Mouse (Mus musculus): ENCODE measurements at regions not wholly inside any gene's neighbourhood (a gene's known extent, or its start where the extent isn't known, plus 50 kb on each side); places are given as distances from the start of the nearest gene placed in this dataset.
A peak's percentile ranks its signal among the peaks of the same experiment; 100 is the strongest.

DNA sequence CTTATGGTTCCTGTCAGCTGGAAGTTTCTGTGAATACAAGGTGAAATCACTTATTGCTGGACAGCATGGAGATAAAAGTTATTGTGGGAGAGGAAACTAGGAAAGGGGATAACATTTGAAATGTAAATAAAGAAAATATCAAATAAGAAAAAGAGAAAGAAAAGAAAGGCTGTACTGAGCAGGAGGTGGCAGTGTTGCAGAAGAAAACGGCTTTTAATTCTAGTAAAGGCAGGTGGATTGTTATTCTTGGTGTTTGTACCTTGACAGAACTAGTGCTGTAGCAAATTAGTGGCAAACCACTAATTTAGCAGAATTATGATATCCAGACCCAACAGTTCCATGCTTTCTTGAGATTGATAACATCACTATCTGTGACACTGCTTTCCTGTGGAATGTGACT is 52.6 kb downstream of the Gm10358 start:
- Histone ChIP-seq H3K4me3 (ENCODE audit: low read depth, low read length) (no peak overlapping the region), H3K27ac (ENCODE audit: insufficient read depth, low read length) (no peak overlapping the region), H3K9me3 (replicated peaks; ENCODE audit: control insufficient read depth, insufficient read depth, low read length, poor library complexity, severe bottlenecking) (no peaks in the 10 kb centered on the region), H3K27me3 (ENCODE audit: control insufficient read depth, insufficient read depth, low read length, poor library complexity, severe bottlenecking) (no peaks in the 10 kb centered on the region), H3K9ac (ENCODE audit: low read depth, poor library complexity, severe bottlenecking) (no peak overlapping the region), H3K4me1 (ENCODE audit: control insufficient read depth, insufficient read depth, low read length) (no peaks in the 10 kb centered on the region), H3K36me3 (ENCODE audit: control insufficient read depth, insufficient read depth, low read length, poor library complexity, severe bottlenecking) (no peaks in the 10 kb centered on the region)
- TF ChIP-seq POLR2A (IDR thresholded peaks at IDR 0.05; ENCODE audit: insufficient read depth, low read length) (no peak), CTCF (IDR thresholded peaks at IDR 0.05; ENCODE audit: low read depth, low read length) (no peak), EP300 (IDR thresholded peaks at IDR 0.05; ENCODE audit: insufficient read depth, low read depth, low read length) (no peak)

- H3K4me3 ChIP-seq (ENCODE audit: low read depth, low read length): no peak overlapping the region
- H3K9ac ChIP-seq (ENCODE audit: low read depth, poor library complexity, severe bottlenecking): no peak overlapping the region
- no peak for TF ChIP-seq POLR2A (IDR thresholded peaks at IDR 0.05; ENCODE audit: insufficient read depth, low read length)
- no peak for TF ChIP-seq EP300 (IDR thresholded peaks at IDR 0.05; ENCODE audit: insufficient read depth, low read depth, low read length)
- no peak for TF ChIP-seq CTCF (IDR thresholded peaks at IDR 0.05; ENCODE audit: low read depth, low read length)
- H3K4me1 ChIP-seq (ENCODE audit: control insufficient read depth, insufficient read depth, low read length): no peaks in the 10 kb centered on the region
- no peaks in the 10 kb centered on the region for H3K9me3 ChIP-seq (replicated peaks; ENCODE audit: control insufficient read depth, insufficient read depth, low read length, poor library complexity, severe bottlenecking)
- H3K27ac ChIP-seq (ENCODE audit: insufficient read depth, low read length): no peak overlapping the region
- H3K27me3 ChIP-seq (ENCODE audit: control insufficient read depth, insufficient read depth, low read length, poor library complexity, severe bottlenecking): no peaks in the 10 kb centered on the region
- H3K36me3 ChIP-seq (ENCODE audit: control insufficient read depth, insufficient read depth, low read length, poor library complexity, severe bottlenecking): no peaks in the 10 kb centered on the region
Observed at GRCm38 (mm10) chr8:75350141-75350540, 56.2 kb downstream of the Gm10358 start.

DNA sequence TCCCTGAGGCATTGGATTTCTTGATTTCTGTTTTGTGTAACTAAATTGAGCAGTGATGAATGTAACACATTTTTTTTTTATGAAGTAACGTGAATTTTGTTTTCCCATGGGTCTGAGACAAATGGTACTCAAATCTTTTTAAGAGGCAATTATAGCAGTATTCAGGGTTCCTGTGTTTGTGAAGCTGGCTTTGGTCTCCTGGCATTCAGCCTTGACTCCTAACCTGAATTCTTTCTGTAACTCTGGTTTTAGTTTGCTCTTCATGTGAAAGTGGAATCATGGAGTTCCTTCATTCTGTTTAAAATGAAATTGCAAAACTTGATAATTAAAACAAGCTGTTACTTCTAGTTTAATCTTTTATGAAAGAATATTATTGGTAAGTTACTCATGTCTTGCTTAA is 58.3 kb downstream of the Gm10358 start:
- Histone ChIP-seq H3K9me3 (replicated peaks; ENCODE audit: control insufficient read depth, insufficient read depth, low read length, poor library complexity, severe bottlenecking) (no peaks in the 10 kb centered on the region), H3K27ac (ENCODE audit: insufficient read depth, low read length) (no peak overlapping the region), H3K4me1 (ENCODE audit: control insufficient read depth, insufficient read depth, low read length) (no peaks in the 10 kb centered on the region), H3K27me3 (ENCODE audit: control insufficient read depth, insufficient read depth, low read length, poor library complexity, severe bottlenecking) (no peaks in the 10 kb centered on the region), H3K4me3 (ENCODE audit: low read depth, low read length) (no peak overlapping the region), H3K36me3 (ENCODE audit: control insufficient read depth, insufficient read depth, low read length, poor library complexity, severe bottlenecking) (no peaks in the 10 kb centered on the region), H3K9ac (ENCODE audit: low read depth, poor library complexity, severe bottlenecking) (no peak overlapping the region)
- TF ChIP-seq EP300 (IDR thresholded peaks at IDR 0.05; ENCODE audit: insufficient read depth, low read depth, low read length) (no peak), CTCF (IDR thresholded peaks at IDR 0.05; ENCODE audit: low read depth, low read length) (no peak), POLR2A (IDR thresholded peaks at IDR 0.05; ENCODE audit: insufficient read depth, low read length) (no peak)

DNA sequence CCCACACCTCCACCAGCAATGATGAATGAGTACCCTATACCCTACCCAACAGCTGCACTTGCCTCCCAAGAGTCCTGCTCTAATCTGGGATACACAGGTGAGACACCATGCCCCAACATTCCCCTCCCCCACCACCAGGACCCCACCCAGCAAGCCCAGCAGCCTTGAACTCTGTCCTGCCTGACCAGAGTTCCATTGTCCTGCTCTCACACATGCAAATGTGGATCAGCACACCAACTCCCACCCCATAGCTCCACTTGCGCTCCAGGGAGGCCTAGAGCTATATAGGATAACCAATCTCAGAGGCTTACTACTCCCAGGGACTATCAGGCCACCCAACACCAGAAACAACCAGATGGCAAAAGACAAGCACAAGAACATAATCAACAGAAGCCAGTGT is 85.8 kb downstream of the Gm10358 start:
- no peak overlapping the region for H3K27ac ChIP-seq (ENCODE audit: insufficient read depth, low read length)
- no peaks in the 10 kb centered on the region for H3K27me3 ChIP-seq (ENCODE audit: control insufficient read depth, insufficient read depth, low read length, poor library complexity, severe bottlenecking)
- no peaks in the 10 kb centered on the region for H3K36me3 ChIP-seq (ENCODE audit: control insufficient read depth, insufficient read depth, low read length, poor library complexity, severe bottlenecking)
- H3K4me3 ChIP-seq (ENCODE audit: low read depth, low read length): no peak overlapping the region
- no peaks in the 10 kb centered on the region for H3K4me1 ChIP-seq (ENCODE audit: control insufficient read depth, insufficient read depth, low read length)
- H3K9ac ChIP-seq (ENCODE audit: low read depth, poor library complexity, severe bottlenecking): no peak overlapping the region
- TF ChIP-seq EP300 (IDR thresholded peaks at IDR 0.05; ENCODE audit: insufficient read depth, low read depth, low read length) (peak; percentile 94), POLR2A (IDR thresholded peaks at IDR 0.05; ENCODE audit: insufficient read depth, low read length) (no peak), CTCF (IDR thresholded peaks at IDR 0.05; ENCODE audit: low read depth, low read length) (no peak)
- H3K9me3 ChIP-seq (replicated peaks; ENCODE audit: control insufficient read depth, insufficient read depth, low read length, poor library complexity, severe bottlenecking): peaks cover 18% of the 10 kb centered on the region

- Histone ChIP-seq H3K4me1 (ENCODE audit: control insufficient read depth, insufficient read depth, low read length) (no peaks in the 10 kb centered on the region), H3K4me3 (ENCODE audit: low read depth, low read length) (no peak overlapping the region), H3K36me3 (ENCODE audit: control insufficient read depth, insufficient read depth, low read length, poor library complexity, severe bottlenecking) (no peaks in the 10 kb centered on the region), H3K9me3 (replicated peaks; ENCODE audit: control insufficient read depth, insufficient read depth, low read length, poor library complexity, severe bottlenecking) (peaks cover 18% of the 10 kb centered on the region), H3K9ac (ENCODE audit: low read depth, poor library complexity, severe bottlenecking) (no peak overlapping the region), H3K27me3 (ENCODE audit: control insufficient read depth, insufficient read depth, low read length, poor library complexity, severe bottlenecking) (no peaks in the 10 kb centered on the region), H3K27ac (ENCODE audit: insufficient read depth, low read length) (0 out of 2 replicates have a peak overlapping the region, but pooled peaks have one; percentile 33)
- TF ChIP-seq CTCF (IDR thresholded peaks at IDR 0.05; ENCODE audit: low read depth, low read length) (no peak), POLR2A (IDR thresholded peaks at IDR 0.05; ENCODE audit: insufficient read depth, low read length) (no peak), EP300 (IDR thresholded peaks at IDR 0.05; ENCODE audit: insufficient read depth, low read depth, low read length) (no peak)
Observed at GRCm38 (mm10) chr8:75318526-75318925, 87.9 kb downstream of the Gm10358 start.

DNA sequence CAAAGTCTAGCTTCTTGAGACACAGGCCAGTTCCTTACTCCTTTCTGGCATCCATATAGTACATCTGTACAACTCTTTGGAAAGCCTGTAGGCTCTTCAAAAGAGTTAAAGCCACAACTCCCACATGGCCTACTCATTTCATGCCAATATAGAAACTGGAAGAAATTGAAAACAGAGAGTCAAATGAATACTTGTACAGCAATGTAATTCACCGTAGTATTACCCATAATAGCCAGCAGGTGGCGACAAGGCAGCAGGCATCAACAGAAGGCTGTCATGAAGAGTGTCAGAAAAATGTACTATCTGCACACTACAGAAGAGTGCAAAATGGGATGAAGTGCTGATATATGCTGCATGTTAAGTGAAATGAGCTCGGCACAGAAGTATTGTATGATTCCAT is 90.5 kb downstream of the Gm10358 start:
- H3K4me1 ChIP-seq (ENCODE audit: control insufficient read depth, insufficient read depth, low read length): no peaks in the 10 kb centered on the region
- no peak overlapping the region for H3K9ac ChIP-seq (ENCODE audit: low read depth, poor library complexity, severe bottlenecking)
- H3K27me3 ChIP-seq (ENCODE audit: control insufficient read depth, insufficient read depth, low read length, poor library complexity, severe bottlenecking): no peaks in the 10 kb centered on the region
- H3K9me3 ChIP-seq (replicated peaks; ENCODE audit: control insufficient read depth, insufficient read depth, low read length, poor library complexity, severe bottlenecking): peaks cover 9% of the 10 kb centered on the region
- no peak for TF ChIP-seq EP300 (IDR thresholded peaks at IDR 0.05; ENCODE audit: insufficient read depth, low read depth, low read length)
- peak; percentile 16 for TF ChIP-seq CTCF (IDR thresholded peaks at IDR 0.05; ENCODE audit: low read depth, low read length)
- H3K27ac ChIP-seq (ENCODE audit: insufficient read depth, low read length): no peak overlapping the region
- H3K36me3 ChIP-seq (ENCODE audit: control insufficient read depth, insufficient read depth, low read length, poor library complexity, severe bottlenecking): no peaks in the 10 kb centered on the region
- no peak overlapping the region for H3K4me3 ChIP-seq (ENCODE audit: low read depth, low read length)

Data from ES-Bruce4 (cell line).